Mouse (Mus musculus): Measurements from ENCODE around the gene Specc1l.

Specc1l gene

DNA sequence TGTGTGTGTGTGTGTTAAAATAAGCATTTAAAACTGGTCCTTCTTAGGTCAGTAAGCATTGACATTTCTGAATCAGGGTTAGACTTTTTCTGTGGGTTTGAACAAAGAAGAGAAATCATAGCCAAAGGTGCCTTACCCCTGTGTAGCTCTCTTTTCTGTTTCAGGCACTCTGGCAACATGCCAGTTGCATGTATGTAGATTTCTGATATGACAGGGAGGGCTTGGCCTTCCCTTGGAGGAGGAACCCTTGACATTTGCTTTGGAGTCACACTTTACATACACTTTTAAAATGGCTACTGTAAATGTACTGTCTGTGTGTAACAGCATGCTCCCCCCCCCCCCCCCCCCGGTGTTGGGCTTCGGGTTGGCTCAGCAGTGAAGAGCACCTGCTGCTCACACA, 12.8 kb downstream of the Specc1l start:
- DNase-seq, result no peak

DNA sequence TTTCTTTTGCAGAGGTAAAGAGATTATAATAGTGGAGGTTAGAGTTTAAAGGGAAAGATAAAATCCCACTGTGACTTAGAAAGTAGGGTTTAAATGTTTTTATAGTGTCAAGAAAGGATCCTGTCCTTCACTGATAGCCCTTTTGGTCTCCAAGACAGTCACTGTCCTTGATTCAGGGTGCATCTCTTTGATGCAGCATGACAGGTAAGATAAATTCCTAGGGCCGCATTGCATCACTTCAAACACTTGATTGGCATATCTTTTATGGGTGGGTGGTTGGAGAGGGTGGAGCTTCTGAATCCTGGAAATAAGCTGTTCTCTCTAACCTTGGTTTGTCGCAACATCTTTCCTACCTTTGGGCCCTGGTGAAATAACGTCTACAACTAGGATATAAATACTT, 15.5 kb downstream of the Specc1l start:
- no peak for DNase-seq

DNA sequence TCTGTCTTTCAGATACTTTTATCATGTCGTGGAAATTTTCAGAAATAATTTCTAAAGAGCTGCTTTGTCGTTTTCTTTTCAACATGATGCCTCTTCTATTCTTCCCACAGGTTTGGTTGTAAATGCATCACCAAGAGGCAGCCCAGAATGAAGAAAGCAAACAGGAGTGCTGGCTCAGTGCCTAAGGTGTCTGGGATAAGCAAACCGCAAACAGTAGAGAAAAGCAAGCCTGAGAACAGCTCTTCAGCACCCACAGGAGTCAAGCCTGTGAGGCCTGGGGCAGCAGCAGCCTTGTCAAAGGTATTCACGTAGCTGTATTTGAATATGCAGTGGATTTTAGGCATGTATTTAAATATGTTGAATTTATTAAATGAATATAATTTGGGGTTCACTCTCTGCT, 18.7 kb downstream of the Specc1l start:
- peak; percentile 70 to 81 for DNase-seq

DNA sequence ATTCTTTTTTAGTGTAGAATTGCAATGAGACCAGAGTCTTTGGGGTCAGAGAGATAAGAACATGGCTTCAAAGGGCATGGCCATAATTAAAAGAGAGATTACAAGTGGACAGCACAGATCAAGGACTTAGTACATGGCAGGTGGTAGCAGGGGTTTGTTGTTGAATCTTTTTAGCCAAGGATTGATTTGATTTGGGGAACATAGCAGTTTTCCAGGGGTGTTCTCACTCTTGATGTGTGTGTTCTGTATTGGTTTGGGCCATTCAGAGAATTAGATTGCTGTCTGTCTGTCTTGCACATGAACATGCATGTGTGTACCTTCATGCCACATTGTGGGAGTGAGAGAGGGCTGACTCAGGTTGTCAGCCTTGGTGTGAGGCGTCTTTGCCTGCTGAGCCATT, 20.0 kb downstream of the Specc1l start:
- no peak for DNase-seq

DNA sequence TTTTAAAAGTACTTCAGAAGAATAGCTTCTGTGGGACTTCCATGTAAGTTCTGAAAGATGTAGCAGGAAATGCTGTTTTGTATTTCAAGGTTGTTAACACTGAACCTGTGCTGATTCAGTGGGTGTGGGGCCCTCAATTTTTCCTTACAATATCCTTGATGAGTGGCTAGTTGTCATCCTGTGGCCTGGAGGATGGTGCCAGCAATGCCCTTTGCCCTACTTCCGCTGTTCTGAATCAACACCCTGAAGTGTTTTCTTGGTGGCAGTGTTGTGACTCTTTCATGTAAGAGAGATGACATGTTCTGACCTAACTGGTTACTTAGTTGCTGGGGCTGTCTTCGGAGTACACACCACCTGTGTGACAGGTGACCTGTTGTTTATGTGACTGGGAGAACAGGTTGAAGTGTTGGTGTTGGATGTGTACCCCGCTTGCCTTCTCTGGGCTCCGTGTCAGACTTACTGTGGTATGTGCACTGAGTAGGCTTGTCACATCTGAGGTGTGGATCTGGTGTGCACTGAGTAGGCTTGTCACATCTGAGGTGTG, 20.8 kb downstream of the Specc1l start:
- peak in 1 of 2 experiments; percentile 31 for DNase-seq

DNA sequence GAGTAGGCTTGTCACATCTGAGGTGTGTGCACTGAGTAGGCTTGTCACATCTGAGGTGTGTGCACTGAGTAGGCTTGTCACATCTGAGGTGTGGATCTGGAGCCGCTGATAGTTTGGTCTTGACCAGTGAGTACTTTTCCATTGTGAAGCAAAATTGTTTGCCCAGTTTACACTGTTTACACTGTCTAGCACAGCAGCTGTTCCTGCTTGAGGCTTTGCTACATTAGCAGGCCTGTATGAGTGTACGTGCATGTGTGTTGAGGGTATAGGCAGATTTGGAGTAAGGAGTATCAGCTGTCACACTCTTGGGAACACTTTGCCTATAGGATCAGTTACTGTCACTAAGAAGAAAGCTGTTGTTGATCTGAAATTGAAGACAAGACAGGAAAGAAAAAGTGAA, 21.6 kb downstream of the Specc1l start:
- DNase-seq, result no peak

DNA sequence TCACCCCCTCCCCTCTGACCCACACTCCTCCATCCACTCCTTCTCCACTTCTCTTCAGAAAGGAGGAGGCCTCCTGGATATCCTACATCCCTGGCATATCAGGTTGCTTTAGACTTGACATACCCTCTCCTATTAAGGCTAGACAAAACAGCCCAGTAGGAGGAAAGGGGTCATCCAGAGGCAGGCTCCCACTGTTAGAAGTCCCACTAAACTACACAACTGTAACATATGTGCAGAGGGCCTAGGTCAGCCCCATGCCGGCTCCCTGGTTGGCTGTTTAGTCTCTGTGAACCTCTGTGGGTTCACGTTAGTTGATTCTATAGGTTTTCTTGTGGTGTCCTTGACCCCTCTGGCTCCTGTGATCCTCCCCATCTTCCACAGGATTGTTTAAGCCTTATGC, 23.9 kb downstream of the Specc1l start:
- DNase-seq, result no peak

DNA sequence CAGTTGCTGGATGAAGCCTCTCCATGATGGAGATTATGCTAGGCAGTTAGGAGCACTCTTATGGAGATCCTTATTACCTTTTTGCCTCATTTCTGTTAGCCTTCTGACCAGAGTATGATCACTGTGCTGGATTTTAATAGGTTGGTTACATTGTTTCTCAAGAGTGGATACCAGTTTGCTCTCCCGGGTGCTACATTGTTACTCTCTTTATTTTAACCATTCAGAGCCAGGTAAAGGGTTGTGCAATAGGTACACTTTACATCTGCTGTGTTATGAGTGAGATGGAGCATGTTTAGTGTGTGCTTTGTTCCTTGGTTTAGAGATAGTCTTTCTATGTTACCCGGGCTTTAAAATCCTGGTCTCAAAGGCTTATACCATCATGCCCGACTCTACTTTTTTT, 24.3 kb downstream of the Specc1l start:
- no peak for DNase-seq

DNA sequence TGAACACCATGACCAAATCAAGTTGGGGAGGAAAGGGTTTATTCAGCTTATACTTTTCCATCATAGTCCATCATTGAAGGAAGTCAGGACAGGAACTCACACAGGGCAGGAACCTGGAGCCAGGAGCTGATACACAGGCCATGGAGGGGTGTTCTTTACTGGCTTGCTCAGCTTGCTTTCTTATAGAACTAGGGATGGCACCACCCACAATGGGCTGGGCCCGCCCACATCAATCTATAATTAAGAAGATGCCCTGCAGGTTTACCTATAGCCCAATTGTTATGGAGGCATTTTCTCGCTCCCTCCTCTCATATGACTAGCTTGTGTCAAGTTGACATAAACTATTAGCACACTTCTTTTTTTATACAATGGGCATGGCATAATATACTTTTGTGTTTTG, 25.3 kb downstream of the Specc1l start:
- no peak for DNase-seq

DNA sequence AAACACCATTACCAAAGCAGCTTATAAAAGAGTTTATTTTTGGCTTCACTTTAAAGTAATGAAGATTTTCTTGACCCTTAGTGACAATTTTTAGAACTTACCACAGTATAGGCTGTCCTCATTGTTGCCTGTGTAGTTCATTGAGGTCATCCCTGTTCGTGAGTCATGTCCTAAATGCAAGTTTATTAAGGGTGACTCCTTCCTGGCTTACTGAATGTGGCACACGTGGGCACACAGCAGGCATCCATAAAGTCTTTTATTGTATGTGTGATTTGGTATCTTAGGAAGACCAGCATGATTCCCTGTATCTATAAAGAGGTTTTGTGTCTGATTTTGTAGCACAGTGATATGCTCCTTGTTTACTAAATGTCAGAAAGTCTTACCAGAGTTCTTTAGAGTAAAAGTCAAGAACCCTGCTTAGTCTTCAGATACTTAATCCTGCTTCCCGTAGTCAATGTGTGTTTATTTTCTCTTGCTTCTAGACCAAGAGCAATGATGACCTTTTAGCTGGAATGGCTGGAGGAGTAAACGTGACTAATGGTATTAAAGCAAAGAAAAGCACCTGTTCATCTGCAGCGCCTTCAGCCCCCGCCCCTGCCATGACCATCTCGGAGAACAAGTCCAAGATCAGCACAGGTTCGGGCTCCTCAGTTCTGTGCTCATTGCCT, 28.8 kb downstream of the Specc1l start:
- no peak for DNase-seq

DNA sequence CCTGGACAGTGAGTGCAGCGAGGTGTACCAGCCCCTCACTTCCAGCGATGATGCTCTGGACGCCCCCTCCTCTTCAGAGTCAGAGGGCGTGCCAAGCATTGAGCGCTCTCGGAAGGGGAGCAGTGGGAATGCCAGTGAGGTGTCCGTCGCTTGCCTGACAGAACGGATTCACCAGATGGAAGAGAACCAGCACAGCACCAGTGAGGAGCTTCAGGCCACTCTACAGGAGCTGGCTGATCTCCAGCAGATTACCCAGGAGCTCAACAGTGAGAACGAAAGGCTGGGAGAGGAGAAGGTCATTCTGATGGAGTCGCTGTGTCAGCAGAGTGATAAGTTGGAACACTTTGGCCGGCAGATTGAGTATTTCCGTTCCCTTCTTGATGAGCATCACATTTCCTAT, 33.9 kb downstream of the Specc1l start:
- no peak for DNase-seq

DNA sequence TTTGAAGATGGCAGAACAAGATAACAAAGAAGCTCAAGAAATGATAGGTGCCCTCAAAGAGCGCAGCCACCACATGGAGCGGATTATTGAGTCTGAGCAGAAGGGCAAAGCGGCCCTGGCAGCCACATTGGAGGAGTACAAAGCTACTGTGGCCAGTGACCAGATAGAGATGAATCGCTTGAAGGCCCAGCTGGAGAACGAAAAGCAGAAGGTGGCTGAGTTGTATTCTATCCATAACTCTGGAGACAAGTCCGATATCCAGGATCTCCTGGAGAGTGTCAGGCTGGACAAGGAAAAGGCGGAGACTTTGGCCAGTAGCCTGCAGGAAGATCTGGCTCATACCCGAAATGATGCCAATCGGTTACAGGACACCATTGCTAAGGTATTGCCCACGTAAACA, 34.5 kb downstream of the Specc1l start:
- no peak for DNase-seq

DNA sequence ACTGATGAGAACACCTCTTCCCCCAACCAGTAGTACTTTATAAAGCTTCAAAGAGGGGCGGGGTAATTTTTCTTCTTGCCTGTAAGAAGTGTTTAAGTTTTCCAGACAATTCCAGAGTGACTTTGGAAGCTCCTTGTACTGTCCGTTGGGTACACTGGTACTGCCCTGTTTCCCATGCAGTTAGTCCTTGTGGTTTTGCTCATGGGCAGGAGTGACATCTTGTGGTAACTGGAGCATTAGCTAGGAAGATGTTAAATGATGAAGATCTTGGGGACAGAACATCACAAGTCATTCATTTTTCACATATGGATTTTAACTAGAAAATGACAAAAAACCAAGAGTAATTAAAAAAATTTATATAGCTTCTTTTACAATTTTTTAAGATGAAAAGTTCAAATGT, 39.1 kb downstream of the Specc1l start:
- DNase-seq, result peak in 1 of 2 experiments; percentile 25

DNA sequence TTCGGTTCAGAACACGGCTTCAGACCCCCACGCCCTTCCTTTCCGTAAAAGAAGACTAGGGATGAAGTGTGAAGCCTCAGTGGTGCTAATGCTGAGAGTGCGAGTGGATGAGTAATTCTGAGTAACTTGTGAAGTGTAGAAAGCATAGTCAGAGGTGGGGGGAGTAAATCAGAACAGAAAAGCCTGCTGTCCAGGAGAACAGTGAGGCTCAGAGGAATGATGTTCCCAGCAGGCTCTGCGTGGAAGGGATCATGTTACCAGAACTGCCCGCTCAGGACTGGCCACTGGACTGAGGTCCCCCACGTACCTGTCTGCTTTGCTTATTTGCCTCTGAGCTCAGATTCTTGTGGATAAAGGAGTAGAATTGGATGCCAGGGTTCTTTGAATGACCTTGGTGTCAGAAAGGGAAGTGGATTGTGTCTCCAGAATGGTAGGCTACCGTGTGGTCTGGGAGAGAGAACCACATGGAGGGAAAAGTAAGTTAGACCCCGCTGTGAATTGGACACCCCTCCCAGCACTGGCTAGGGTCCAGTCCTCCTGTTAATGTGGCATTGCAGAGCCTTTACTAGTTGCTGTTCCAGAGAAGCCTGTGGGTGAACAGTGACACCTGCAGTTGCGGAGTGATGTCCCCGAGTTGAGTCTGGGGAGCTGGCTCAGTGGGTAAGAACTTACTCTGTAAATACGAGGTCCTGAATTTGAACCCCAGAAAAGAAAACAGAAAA, 40.6 kb downstream of the Specc1l start:
- DNase-seq, result no peak

DNA sequence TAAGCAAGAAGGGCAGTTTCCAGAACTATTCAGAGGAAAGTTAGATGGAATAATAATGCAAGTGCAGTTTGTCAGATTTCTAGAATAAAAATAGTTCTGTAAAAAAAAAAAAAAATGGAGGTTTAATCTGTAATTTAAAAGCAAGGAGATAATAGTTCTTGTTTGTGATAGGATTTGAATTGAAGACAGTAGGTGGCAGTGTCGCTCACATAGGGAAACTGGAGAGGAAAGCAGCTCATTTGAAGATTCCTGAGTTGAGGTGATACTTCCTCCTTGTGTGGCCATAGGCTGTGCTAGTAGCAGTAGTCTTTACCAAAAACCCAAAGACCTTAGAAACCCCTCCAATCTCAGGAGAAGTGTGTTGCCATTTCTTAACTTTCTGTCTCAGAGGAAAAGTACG, 43.2 kb downstream of the Specc1l start:
- peak in 1 of 2 experiments; percentile 27 for DNase-seq

DNA sequence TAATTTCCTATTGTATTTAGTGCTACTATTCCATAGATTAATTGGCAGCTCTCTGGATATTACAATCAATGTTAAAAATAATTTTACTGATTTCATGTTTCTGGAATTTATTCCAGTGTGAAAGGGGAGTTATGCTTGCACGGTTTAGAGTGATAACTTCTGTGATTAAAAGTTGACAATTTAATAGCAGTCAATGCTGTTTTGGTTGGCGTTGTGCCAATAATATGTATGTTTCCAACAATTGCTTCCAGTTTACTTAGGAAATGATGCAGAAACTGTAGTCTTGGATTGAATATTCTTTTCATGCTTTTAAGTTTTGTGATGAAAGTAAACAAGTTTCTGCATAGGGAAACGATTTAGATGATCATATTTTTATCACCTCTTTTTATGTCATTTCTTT, 45.5 kb downstream of the Specc1l start:
- no peak for DNase-seq

DNA sequence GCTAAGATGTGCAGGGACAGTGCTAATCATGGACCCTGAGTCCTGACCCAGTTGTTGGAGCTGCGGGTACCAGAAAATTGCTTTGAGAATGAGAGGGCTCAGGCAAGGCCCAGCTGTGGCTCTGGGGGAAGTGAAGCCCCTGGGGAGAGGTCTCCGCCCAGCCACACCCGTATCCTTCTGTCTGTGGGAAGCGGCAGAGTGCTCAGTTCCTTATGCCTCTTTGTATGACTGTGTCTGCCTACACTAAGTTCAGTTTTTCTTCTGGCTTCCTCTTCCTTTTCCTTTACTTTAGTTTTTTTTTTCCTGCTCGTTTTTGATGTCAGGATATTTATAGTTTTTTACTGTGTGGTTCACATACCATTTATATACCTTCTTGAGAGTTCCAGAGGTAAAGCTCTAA, 46.4 kb downstream of the Specc1l start:
- DNase-seq, result no peak

DNA sequence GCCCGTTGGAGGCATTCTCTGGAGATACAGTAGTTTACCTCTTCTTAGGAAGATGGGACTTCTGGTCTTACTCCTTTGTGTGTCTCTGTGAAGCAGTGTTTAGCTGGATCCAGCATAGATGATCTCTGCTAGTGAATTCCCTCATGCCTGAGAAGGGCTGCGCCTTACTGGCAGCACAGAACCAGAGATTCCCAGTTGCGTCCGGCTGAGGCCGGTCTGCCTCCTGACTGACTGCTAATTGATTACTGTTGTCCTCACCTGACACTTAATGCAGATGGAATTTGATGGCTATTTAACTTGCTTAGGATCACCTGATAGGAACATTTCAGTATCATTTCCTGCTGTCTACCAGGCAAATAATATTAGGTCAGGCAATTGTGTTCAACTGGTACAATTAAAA, 49.4 kb downstream of the Specc1l start:
- no peak for DNase-seq

DNA sequence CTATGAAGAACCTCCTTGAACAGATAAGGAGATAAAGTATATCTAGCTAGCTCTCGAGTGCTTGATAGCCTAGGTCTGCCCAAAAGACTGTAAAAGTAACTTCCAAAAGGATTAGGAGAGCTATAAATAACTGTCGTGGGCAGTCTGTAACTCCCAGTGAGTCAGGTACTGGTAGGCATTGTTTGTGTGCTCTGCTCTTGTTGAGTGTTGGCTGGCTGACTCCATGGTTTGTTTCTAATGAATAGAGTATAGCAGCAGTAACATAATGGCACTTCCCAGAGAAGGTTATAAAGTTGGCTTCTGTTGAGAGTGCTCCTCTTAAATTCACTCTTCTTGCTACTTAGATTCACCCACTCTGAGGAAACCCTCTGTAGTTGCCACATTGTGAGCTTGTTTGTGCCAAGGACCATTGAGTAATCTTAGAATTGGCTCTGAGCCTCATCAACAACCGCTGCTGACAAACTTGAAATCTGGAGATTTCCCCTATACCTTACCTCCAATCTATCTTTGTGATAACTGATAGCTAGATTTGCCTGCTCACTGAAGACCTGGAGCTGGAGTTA, 53.2 kb downstream of the Specc1l start:
- peak in 1 of 2 experiments; percentile 21 for DNase-seq

DNA sequence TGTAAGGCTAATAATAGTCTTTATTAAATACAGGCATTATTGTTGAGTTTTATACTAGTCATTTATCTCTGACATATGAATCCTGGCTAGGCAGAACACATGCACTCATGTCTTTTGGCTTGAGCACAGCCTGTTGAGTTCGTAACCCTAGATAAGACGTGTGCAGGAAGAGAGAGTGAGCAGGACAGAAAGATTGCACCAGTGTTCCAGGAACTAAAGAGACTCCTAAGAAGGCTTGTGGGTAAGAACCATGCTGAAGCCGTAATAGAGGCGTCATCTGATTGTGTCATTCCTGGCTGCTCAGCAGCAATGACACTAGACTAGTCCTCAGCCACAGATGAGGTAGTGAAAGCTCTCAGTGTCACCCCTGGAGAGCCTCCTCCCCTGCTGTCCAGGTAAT, 61.1 kb downstream of the Specc1l start:
- peak in 1 of 2 experiments; percentile 22 for DNase-seq

DNA sequence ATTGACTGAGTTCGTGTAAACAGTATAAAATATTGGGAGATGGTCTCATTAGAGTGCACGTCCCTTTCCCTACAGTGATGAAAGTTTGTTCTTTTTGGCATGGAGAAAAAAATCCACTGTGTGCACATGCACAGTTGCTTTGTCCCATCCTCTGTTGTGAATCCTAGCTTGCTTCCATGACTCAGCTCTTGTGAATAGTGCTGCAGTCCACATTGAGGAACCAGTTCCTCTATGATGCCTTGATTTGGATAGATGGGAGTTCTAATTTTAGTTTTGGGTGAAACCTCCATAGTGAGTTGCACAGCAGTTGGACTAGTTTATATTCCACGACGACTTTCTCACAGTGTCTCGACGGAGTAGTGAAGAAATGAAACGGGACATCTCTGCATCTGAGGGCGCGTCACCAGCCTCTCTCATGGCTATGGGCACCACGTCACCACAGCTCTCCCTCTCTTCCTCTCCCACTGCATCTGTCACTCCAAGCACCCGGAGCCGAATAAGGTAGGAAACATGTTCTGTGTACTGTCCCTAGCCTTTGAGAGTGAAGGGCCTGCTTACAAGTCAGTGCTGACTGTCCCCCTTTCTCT, 64.6 kb downstream of the Specc1l start:
- no peak for DNase-seq

DNA sequence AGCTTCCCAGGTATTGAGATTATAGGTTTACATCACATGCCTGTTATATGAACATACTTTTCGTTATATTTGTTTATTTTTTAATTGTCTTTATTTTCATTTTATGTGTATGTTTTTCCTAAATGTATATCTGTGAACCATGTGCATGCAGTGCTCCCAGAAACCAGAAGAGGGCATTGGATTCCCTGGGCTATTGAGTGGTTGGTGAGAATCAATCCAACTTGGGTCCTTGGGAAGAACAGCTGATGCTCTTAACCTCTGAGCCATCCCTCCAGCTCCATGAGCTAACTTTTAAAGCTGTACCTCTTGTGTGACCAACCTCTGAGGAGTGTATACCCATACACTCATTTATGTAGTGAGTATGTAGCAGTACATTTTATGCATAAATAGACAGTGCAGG, 65.6 kb downstream of the Specc1l start:
- DNase-seq, result no peak

DNA sequence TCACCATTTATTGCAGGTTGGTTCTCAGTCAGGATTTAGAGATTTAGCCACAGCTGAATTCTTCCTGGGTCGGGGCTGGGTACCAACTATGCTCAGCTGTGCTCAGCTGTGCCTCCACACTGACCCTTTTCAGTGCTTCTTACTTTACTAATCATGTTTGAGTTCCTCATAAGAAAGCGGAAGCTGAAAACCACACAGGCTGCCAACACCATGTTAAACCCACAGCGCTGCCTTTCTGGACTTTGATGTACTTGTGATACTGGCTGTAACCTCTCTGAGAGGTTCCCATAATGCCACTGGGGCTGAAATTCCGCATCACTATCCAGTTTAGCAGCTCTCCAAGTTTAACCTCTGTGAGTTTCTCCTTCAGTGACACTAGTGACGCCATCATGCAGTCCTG, 70.8 kb downstream of the Specc1l start:
- peak; percentile 29 to 50 for DNase-seq

DNA sequence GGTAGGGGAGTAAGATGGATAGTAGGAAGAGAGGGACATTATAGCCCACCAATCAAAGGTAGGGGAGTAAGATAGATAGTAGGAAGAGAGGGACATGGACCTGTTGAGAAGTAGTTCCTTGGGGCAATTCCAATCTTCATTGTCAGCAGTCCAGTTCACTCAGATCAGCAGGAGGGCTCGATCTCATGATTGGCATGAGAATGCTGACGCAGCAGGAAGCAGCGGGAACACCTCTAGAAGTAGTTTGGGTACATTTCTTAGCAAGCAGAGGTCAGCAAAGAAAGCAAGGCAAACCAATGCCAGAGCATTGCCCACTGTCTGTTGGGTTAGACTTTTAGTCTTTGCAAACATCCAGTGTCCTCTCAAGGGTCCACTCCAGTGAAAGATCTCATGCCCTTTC, 71.9 kb downstream of the Specc1l start:
- no peak for DNase-seq

All from lung, adult 18-20 months (tissue).